Mouse (Mus musculus): Measurements from ENCODE around the gene Zbtb14.

Zbtb14 gene

GRCm38 (mm10) chr17:69439571-69440480, 57.0 kb downstream of the Zbtb14 start:
- in situ Hi-C loops (cut with MboI; ENCODE audit: low sequenced_read_pairs) = no loop called here
